In genomic region chr12:110277259-110277964, GRCm38 (mm10) we compare ENCODE assay signal across 7 mouse cellular contexts. TPM values are rescaled to one million over a fixed set of nuclear protein-coding genes. Genes with fewer than 3 reads are reported as not detected.
DNase-seq lines count a peak whose midpoint lies in the region; ATAC-seq and TF ChIP-seq lines count a peak whose summit lies in the region.

No protein-coding gene starts in this region.

- no peak for DNase-seq in lung, postnatal 0 days (ENCODE audit: low spot score)
- DNase-seq in lung, adult 18-20 months = no peak
- peak; percentile 30 for DNase-seq in hindbrain, embryonic 11.5 days (ENCODE audit: low spot score)
- no peak for DNase-seq in liver, embryonic 14.5 days (ENCODE audit: low read depth in 3 of 3, low spot score in 3 of 3)
- DNase-seq in left cerebral cortex, postnatal 10 days (ENCODE audit: extremely low spot score in 1 of 2, low spot score in 2 of 2) = no peak
- DNase-seq in left cerebral cortex, adult 18-20 months (ENCODE audit: low spot score in 2 of 2) = no peak
- DNase-seq in thymus, adult 2 months = no peak

- WGBS in lung, postnatal 0 days = 4% methylated on average over 33 of the region's 33 CpGs
- 4% methylated on average over 33 of the region's 33 CpGs for WGBS in hindbrain, embryonic 11.5 days
- WGBS in liver, embryonic 14.5 days (ENCODE audit: insufficient replicate concordance) = 5% methylated on average over 33 of the region's 33 CpGs
- WGBS in thymus, adult 2 months = 10% methylated on average over 33 of the region's 33 CpGs

- no peak for TF ChIP-seq EP300 in lung, postnatal 0 days (IDR thresholded peaks at IDR 0.05)
- no peak for TF ChIP-seq EP300 in liver, embryonic 14.5 days (IDR thresholded peaks at IDR 0.05; ENCODE audit: low read depth)

- H3K4me3 ChIP-seq in lung, postnatal 0 days (ENCODE audit: low read depth, low read length) = peak overlapping the region; percentile 37; the same call in 1 of the 2 replicates
- H3K4me3 ChIP-seq in hindbrain, embryonic 11.5 days (ENCODE audit: low read depth, low read length) = peak overlapping the region; percentile 36; the same call in 1 of the 2 replicates
- peak overlapping the region in 1 of 2 experiments; percentile 14; a peak in 2 of 4 replicates for H3K4me3 ChIP-seq in liver, embryonic 14.5 days (ENCODE audit: insufficient read depth in 1 of 2, low read depth in 2 of 2, low read length in 2 of 2)
- H3K4me3 ChIP-seq in thymus, adult 2 months (ENCODE audit: control insufficient read depth, insufficient read depth, low read length) = no peak overlapping the region

- H3K4me1 ChIP-seq in lung, postnatal 0 days (ENCODE audit: insufficient read depth, low read depth, low read length) = no peaks in the 10 kb centered on the region
- H3K4me1 ChIP-seq in hindbrain, embryonic 11.5 days (replicated peaks; ENCODE audit: control insufficient read depth, insufficient read depth, low read length) = peaks cover 14% of the 10 kb centered on the region
- no peaks in the 10 kb centered on the region for H3K4me1 ChIP-seq in liver, embryonic 14.5 days (replicated peaks; ENCODE audit: control insufficient read depth in 2 of 2, insufficient read depth in 2 of 2, low read length in 1 of 2)
- no peaks in the 10 kb centered on the region for H3K4me1 ChIP-seq in thymus, adult 2 months (replicated peaks; ENCODE audit: control insufficient read depth, insufficient read depth, low read length)

- no peaks in the 10 kb centered on the region for H3K36me3 ChIP-seq in lung, postnatal 0 days (ENCODE audit: insufficient read depth, low read length)
- H3K36me3 ChIP-seq in hindbrain, embryonic 11.5 days (ENCODE audit: control insufficient read depth, insufficient read depth, low read length) = no peaks in the 10 kb centered on the region
- no peaks in the 10 kb centered on the region for H3K36me3 ChIP-seq in liver, embryonic 14.5 days (replicated peaks; ENCODE audit: control insufficient read depth, insufficient read depth, low read depth)
- no peaks in the 10 kb centered on the region for H3K36me3 ChIP-seq in thymus, adult 2 months (ENCODE audit: control insufficient read depth, insufficient read depth, low read length)

- no peak overlapping the region for H3K9ac ChIP-seq in lung, postnatal 0 days (replicated peaks; ENCODE audit: low read depth)
- no peak overlapping the region for H3K9ac ChIP-seq in hindbrain, embryonic 11.5 days (ENCODE audit: low read depth, low read length)
- H3K9ac ChIP-seq in liver, embryonic 14.5 days (replicated peaks) = no peak overlapping the region

- 0 out of 2 replicates have a peak, but pooled peaks have one; percentile 4 for ATAC-seq in lung, postnatal 0 days
- ATAC-seq in hindbrain, embryonic 11.5 days (ENCODE audit: low FRiP score) = no peak
- ATAC-seq in liver, embryonic 14.5 days (ENCODE audit: insufficient read depth) = no peak

- TF ChIP-seq CTCF in lung, postnatal 0 days (IDR thresholded peaks at IDR 0.05) = no peak
- no peak for TF ChIP-seq CTCF in liver, embryonic 14.5 days (IDR thresholded peaks at IDR 0.05; ENCODE audit: low read depth)
- no peak for TF ChIP-seq CTCF in thymus, adult 2 months (IDR thresholded peaks at IDR 0.05; ENCODE audit: borderline replicate concordance, control insufficient read depth, extremely low read depth, insufficient read depth, low read length, poor library complexity)

- peak overlapping the region; percentile 59 for H3K4me2 ChIP-seq in lung, postnatal 0 days (replicated peaks; ENCODE audit: low read depth, low read length)
- H3K4me2 ChIP-seq in hindbrain, embryonic 11.5 days (replicated peaks; ENCODE audit: low read depth, low read length) = peak overlapping the region; percentile 55
- H3K4me2 ChIP-seq in liver, embryonic 14.5 days (ENCODE audit: low read depth) = peak overlapping the region; percentile 21

- no peak overlapping the region for H3K27ac ChIP-seq in lung, postnatal 0 days (ENCODE audit: low read length)
- H3K27ac ChIP-seq in hindbrain, embryonic 11.5 days (ENCODE audit: low read depth, low read length) = no peak overlapping the region
- H3K27ac ChIP-seq in liver, embryonic 14.5 days = no peak overlapping the region
- no peak overlapping the region for H3K27ac ChIP-seq in thymus, adult 2 months (ENCODE audit: control insufficient read depth, insufficient read depth, low read length)

- no peak for TF ChIP-seq POLR2A in thymus, adult 2 months (IDR thresholded peaks at IDR 0.05; ENCODE audit: control insufficient read depth, extremely low read depth, insufficient read depth, low read length, poor library complexity)

- intact Hi-C loops in left cerebral cortex, postnatal 10 days (cut with DNase I) = no loop called here

- no peaks in the 10 kb centered on the region for H3K9me3 ChIP-seq in lung, postnatal 0 days (ENCODE audit: low read length)
- no peaks in the 10 kb centered on the region for H3K9me3 ChIP-seq in hindbrain, embryonic 11.5 days (ENCODE audit: control insufficient read depth, low read length)
- no peaks in the 10 kb centered on the region for H3K9me3 ChIP-seq in liver, embryonic 14.5 days (ENCODE audit: control insufficient read depth, low read length)

- peaks cover 50% of the 10 kb centered on the region for H3K27me3 ChIP-seq in lung, postnatal 0 days (replicated peaks; ENCODE audit: insufficient read depth, low read length)
- H3K27me3 ChIP-seq in hindbrain, embryonic 11.5 days (ENCODE audit: control insufficient read depth, insufficient read depth, low read length) = peaks cover 71% of the 10 kb centered on the region
- H3K27me3 ChIP-seq in liver, embryonic 14.5 days (ENCODE audit: control insufficient read depth, insufficient read depth, low read length) = peaks cover 63% of the 10 kb centered on the region
- H3K27me3 ChIP-seq in thymus, adult 2 months (ENCODE audit: control insufficient read depth, insufficient read depth, low read length) = peaks cover 4% of the 10 kb centered on the region; the same call in 1 of the 2 replicates

RNA-seq across cellular contexts. Expression of gene Dio3, which starts 1.5 kb away (rescaled TPM):
- polyA plus RNA-seq in lung, postnatal 0 days (2015; fragmentation: Nextera tagmentation; extraction: Ambion mirVana) = 0.11 TPM in 1 of 2 replicates, not detected in the other
- polyA plus RNA-seq in hindbrain, embryonic 11.5 days (2014; fragmentation: Nextera tagmentation; extraction: Ambion mirVana) = not detected in 2 replicates
- polyA plus RNA-seq in liver, embryonic 14.5 days (2012; rRNA removed) = 0.12 and 0.13 TPM in 2 replicates
- polyA plus RNA-seq in liver, embryonic 14.5 days (2014; fragmentation: Nextera tagmentation; extraction: Ambion mirVana) = not detected in 2 replicates
- total RNA-seq in left cerebral cortex, postnatal 10 days (2021) = 1 to 10 TPM; 1.1 to 1.4 TPM
- total RNA-seq in left cerebral cortex, adult 18-20 months (2021) = 1 to 10 TPM; 1.7 to 4.0 TPM
- polyA plus RNA-seq in thymus, adult 2 months (2012; rRNA removed) = 0.20 and 0.31 TPM in 2 replicates
